Mouse (Mus musculus) bone marrow, adult 2 months (tissue): Measurements from ENCODE around the gene Rnf24.

Experiments used
- CTCF ChIP-seq: fragments of 200-500 bp; IDR thresholded peaks from 2 replicates; pipeline ENCODE4 v1.5.1; 2011; ENCODE audit warnings: low read length, control low read depth; ENCODE audit not compliant: control insufficient read depth, insufficient read depth
- POLR2A ChIP-seq: fragments of 200-500 bp; IDR thresholded peaks from 2 replicates; pipeline ENCODE4 v1.6.1; 2011; ENCODE audit warnings: low read depth, mild to moderate bottlenecking, control low read depth, low read length, borderline replicate concordance; ENCODE audit not compliant: control insufficient read depth

- no peak for TF ChIP-seq CTCF
- TF ChIP-seq POLR2A = no peak
Observed at GRCm38 (mm10) chr2:131354049-131354448, 1.4 kb upstream of the Rnf24 start.
